Mouse (Mus musculus) embryonic facial prominence, embryonic 14.5 days (tissue): ENCODE results near the gene Slc38a3. TPM values are rescaled to one million over a fixed set of nuclear protein-coding genes. Genes with fewer than 3 reads are reported as not detected.

Source experiments
- ATAC-seq: fragments of 200-750 bp; cut with Nextera tagmentation; 2 replicates; pipeline ENCODE4 v1.8.0; 2017; ENCODE audit warnings: low read depth, moderate number of reproducible peaks, moderate TSS enrichment
- DNase-seq: peaks from one replicate; pipeline ENCODE4 v3.0.0-alpha.2; 2015; ENCODE audit warnings: low spot score
- H3K27ac ChIP-seq: fragments of 300-500 bp; sonication (generic); replicated peaks from 2 replicates; pipeline ENCODE4 v1.5.1; 2014; ENCODE audit warnings: low read depth, mild to moderate bottlenecking, low read length, moderate library complexity
- H3K27me3 ChIP-seq: fragments of 300-500 bp; sonication (generic); replicated peaks from 2 replicates; pipeline ENCODE4 v1.6.1; 2014; ENCODE audit warnings: low read length; ENCODE audit not compliant: control insufficient read depth, insufficient read depth
- H3K36me3 ChIP-seq: fragments of 300-500 bp; sonication (generic); 2 replicates; pipeline ENCODE4 v1.6.1; 2014; ENCODE audit warnings: low read length, mixed read lengths; ENCODE audit not compliant: control insufficient read depth, insufficient read depth
- H3K4me1 ChIP-seq: fragments of 300-500 bp; sonication (generic); 2 replicates; pipeline ENCODE4 v1.6.1; 2014; ENCODE audit warnings: antibody characterized with exemption, low read length; ENCODE audit not compliant: control insufficient read depth, insufficient read depth
- H3K4me2 ChIP-seq: fragments of 300-500 bp; sonication (generic); 2 replicates; pipeline ENCODE4 v1.6.1; 2014; ENCODE audit warnings: low read depth, mild to moderate bottlenecking, low read length, moderate library complexity, mixed read lengths
- H3K4me3 ChIP-seq: fragments of 300-500 bp; sonication (generic); 2 replicates; pipeline ENCODE4 v1.5.1; 2014; ENCODE audit warnings: low read depth, mild to moderate bottlenecking, low read length
- H3K9ac ChIP-seq: fragments of 300-500 bp; sonication (generic); 2 replicates; pipeline ENCODE4 v1.6.1; 2014; ENCODE audit warnings: low read depth, mild to moderate bottlenecking, low read length, moderate library complexity, mixed read lengths
- H3K9me3 ChIP-seq: fragments of 300-500 bp; sonication (generic); 2 replicates; pipeline ENCODE4 v1.6.1; 2016; ENCODE audit warnings: low read length; ENCODE audit not compliant: control insufficient read depth
- WGBS: fragments of 180-500 bp; shearing (Covaris S2); extraction: QIAGEN DNeasy Blood & Tissue Kit; methylation state at CpG from one replicate; pipeline ENCODE4 v1.1.7; 2014; 5-methylcytosine and 5-hydroxymethylcytosine counted together
- polyA plus RNA-seq: library from polyadenylated mRNA; unstranded; fragments of >200 nt; fragmentation: Nextera tagmentation; extraction: Ambion mirVana; gene quantifications from 2 replicates; pipeline ENCODE4 v1.2.1, GENCODE M21; 2014

Slc38a3 gene
- polyA plus RNA-seq, 1 experiment from 2014 or later, result 7.0 TPM

DNA sequence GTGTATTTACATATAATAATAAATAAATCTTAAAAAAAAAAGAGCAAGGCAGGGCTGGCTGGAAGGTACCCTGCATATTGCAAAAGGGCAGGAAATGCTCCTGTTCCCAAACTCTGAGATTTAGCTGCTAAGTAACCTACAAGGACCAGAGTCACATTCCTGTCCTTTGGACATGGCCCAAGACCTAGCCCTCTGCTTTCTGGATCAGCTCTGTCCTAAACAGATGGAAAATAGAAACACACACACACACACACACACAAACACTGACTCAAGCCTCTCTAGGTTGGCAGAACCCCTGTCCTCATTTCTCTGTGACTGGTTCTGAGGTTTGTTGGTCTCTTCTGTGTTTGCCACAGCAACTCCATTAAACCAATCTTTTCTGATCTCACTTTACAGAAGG, 48.4 kb downstream of the Slc38a3 start:
- Histone ChIP-seq H3K9ac (no peak overlapping the region), H3K27me3 (no peaks in the 10 kb centered on the region), H3K4me3 (no peak overlapping the region), H3K4me2 (no peak overlapping the region), H3K9me3 (no peaks in the 10 kb centered on the region), H3K36me3 (peaks cover 73% of the 10 kb centered on the region), H3K4me1 (no peaks in the 10 kb centered on the region), H3K27ac (no peak overlapping the region)
- DNase-seq, result no peak
- ATAC-seq, result no peak

DNA sequence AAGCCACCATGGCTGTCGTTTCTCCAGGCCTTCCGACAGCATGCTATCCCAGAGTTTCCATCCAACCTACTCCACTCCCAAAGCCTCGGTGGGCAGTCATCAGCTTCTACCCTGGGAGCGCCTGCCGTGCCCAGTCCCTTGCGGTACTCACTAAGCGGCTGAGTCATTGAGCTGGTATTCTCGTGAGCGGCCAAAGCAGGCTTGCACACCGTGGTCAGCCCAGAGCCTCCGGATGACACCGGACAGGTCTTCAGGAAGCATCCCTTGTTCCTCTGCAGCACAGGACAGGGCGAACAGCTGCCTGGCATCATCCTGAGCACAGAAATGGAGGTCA, 49.8 kb downstream of the Slc38a3 start:
- Histone ChIP-seq H3K27ac (no peak overlapping the region), H3K4me1 (no peaks in the 10 kb centered on the region), H3K36me3 (peaks cover 75% of the 10 kb centered on the region), H3K9me3 (no peaks in the 10 kb centered on the region), H3K4me2 (no peak overlapping the region), H3K9ac (no peak overlapping the region), H3K27me3 (no peaks in the 10 kb centered on the region), H3K4me3 (no peak overlapping the region)
- DNase-seq (no peak), ATAC-seq (0 out of 2 replicates have a peak, but pooled peaks have one; percentile 3)
- 82% methylated on average over 13 of the region's 13 CpGs for WGBS

DNA sequence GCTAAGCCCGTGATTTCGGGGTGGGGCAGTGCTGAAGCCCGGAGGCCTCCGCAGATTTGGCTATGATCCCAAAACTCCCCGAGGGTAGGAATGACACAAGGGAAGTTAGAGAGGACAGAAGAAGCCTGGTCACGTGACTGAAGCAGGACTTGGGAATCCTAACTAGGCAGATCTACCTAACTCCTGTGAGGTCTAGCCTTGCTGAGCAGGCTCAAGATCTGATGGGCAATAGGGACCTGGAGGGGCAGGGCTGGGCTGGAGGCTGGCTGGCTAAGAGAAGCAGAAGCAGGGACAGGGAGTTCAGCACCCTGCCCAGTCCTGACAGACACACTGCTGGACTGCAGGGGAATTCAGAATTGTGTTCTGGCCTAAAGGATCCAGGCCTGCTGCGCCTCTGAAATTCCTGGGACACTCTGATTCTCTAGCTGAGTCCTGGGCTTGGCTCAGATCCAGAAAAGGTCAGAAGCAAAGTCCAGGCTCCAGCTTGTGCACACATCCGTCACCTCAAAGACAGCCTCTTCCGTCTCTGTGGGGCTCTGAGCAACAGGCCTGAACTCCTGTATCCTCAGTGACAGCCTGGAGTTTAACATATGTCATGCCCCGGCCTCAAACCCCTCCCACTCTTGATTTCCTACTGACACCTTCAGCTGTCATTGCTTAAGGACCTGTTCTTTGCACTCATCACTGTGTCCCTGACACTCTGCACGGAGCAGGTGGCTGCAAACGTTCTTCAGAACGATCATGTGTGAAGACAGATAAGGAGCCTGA, 50.4 kb downstream of the Slc38a3 start:
- DNase-seq (peak; percentile 81), ATAC-seq (peak; percentile 34; the same call in 1 of the 2 replicates)
- Histone ChIP-seq H3K4me1 (no peaks in the 10 kb centered on the region), H3K4me3 (no peak overlapping the region), H3K9ac (peak overlapping the region; percentile 40; the same call in 1 of the 2 replicates), H3K27me3 (no peaks in the 10 kb centered on the region), H3K36me3 (peaks cover 75% of the 10 kb centered on the region), H3K9me3 (no peaks in the 10 kb centered on the region), H3K27ac (peak overlapping the region; percentile 33; the same call in 1 of the 2 replicates), H3K4me2 (no peak overlapping the region)
- WGBS, result 42% methylated on average over 12 of the region's 13 CpGs

DNA sequence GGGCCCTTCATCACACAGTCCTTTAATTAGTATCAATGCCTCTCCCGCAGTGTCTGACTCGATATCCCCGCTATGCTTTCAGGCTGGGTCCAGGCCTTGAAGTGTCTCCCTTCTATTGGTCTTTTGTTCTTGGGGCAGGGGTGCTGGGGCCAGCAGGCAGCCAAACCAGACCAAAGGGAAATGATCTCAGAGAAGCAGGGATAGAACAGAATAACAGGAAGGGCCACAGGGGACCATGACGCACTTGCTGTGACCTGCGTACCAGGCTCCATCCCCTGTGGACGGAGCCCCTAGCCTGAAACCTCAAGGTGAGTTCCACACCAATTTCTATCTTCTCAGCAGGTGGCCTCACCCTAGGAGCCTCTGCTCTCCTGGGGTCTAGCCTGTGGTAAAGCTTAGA, 51.2 kb downstream of the Slc38a3 start:
- WGBS, result 84% methylated on average over 6 of the region's 6 CpGs
- 0 out of 2 replicates have a peak, but pooled peaks cover 2% of the 10 kb centered on the region for H3K4me1 ChIP-seq
- no peak for ATAC-seq
- H3K36me3 ChIP-seq, result peaks cover 76% of the 10 kb centered on the region
- H3K9me3 ChIP-seq, result no peaks in the 10 kb centered on the region
- H3K9ac ChIP-seq, result no peak overlapping the region
- H3K27me3 ChIP-seq, result no peaks in the 10 kb centered on the region
- H3K4me2 ChIP-seq, result no peak overlapping the region
- no peak for DNase-seq
- peak overlapping the region; percentile 33; the same call in 1 of the 2 replicates for H3K27ac ChIP-seq
- H3K4me3 ChIP-seq, result no peak overlapping the region

DNA sequence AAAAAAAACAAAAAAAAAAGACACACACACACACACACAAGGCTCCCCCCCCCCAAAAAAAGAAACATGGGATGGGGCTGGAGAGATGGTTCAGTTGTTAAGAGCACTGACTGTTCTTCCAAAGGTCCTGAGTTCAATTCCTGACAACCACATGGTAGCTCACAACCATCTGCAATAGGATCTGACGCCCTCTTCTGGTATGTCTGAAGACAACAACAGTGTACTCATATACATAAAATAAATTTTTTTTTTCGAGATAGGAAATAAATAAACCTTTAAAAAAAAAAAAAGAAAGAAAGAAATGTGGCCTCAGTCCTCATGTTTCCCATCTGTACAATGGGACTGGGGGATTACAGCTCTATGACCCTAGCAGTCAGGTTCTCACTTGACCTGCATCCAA, 51.9 kb downstream of the Slc38a3 start:
- no peak overlapping the region for H3K4me2 ChIP-seq
- no peak for DNase-seq
- H3K36me3 ChIP-seq, result peaks cover 73% of the 10 kb centered on the region
- H3K9ac ChIP-seq, result no peak overlapping the region
- ATAC-seq, result no peak
- H3K27ac ChIP-seq, result no peak overlapping the region
- 0 out of 2 replicates have a peak, but pooled peaks cover 3% of the 10 kb centered on the region for H3K4me1 ChIP-seq
- H3K9me3 ChIP-seq, result no peaks in the 10 kb centered on the region
- 76% methylated on average over 2 of the region's 2 CpGs for WGBS
- no peak overlapping the region for H3K4me3 ChIP-seq
- no peaks in the 10 kb centered on the region for H3K27me3 ChIP-seq

DNA sequence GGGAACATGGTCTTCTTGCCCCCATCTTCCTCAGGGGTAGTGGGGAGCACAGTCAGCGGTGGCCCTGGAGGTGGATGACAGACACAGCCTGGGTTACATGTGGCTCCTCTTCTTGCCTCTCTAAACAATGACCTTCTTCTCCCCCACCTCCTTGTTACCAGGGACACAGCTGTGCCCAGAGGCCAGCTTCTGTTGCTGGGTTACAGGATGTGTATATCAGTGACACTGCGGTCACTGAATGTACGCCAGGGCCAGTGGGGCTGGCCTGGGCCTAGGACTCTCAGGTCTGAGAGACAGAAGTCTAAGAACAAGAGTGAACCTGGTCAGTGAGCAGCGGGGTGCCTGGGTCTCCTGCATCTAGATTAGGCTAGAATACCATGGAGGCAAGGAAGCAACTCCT, 54.3 kb downstream of the Slc38a3 start:
- no peak for DNase-seq
- WGBS, result 78% methylated on average over 4 of the region's 4 CpGs
- 0 out of 2 replicates have a peak overlapping the region, but pooled peaks have one; percentile 3 for H3K9ac ChIP-seq
- peaks cover 60% of the 10 kb centered on the region for H3K36me3 ChIP-seq
- H3K9me3 ChIP-seq, result no peaks in the 10 kb centered on the region
- no peak overlapping the region for H3K27ac ChIP-seq
- H3K4me1 ChIP-seq, result peaks cover 14% of the 10 kb centered on the region
- no peak overlapping the region for H3K4me2 ChIP-seq
- no peaks in the 10 kb centered on the region for H3K27me3 ChIP-seq
- ATAC-seq, result no peak
- H3K4me3 ChIP-seq, result no peak overlapping the region

DNA sequence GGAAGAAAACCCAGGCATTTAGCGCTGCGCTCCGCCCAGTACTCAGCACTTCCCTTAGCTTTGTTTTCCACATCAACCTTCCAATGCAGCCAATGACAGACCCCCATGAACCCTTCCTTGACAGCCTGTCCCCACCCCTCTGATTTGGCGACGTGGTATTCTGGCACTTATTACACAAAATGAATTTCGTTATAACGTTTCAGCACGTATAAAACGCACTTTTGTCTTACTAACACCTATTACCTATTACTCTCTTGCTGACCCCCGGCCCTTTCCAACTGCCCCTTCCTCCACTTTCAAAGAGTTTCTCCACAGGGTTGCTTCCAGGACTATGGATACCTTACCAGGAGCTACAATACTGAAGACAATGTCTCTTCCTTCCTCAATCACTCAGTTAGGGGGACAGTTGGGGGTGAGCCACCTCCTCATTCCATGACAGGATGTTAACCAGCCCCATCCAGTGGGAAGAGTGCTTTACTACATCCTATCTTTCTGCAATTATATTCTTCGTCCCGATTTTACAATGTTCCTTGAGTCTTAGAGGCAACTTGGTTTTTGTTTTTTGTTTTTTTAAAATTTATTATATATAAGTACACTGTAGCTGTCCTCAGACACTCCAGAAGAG, 56.3 kb downstream of the Slc38a3 start:
- H3K36me3 ChIP-seq, result peaks cover 40% of the 10 kb centered on the region
- peak overlapping the region; percentile 98 for H3K27ac ChIP-seq
- 0 out of 2 replicates have a peak overlapping the region, but pooled peaks have one; percentile 2 for H3K9ac ChIP-seq
- 10% methylated on average over 12 of the region's 12 CpGs for WGBS
- H3K9me3 ChIP-seq, result no peaks in the 10 kb centered on the region
- H3K4me1 ChIP-seq, result peaks cover 27% of the 10 kb centered on the region
- peak overlapping the region; percentile 39 for H3K4me3 ChIP-seq
- ATAC-seq (peak; percentile 24; the same call in 1 of the 2 replicates), DNase-seq (peak; percentile 61)
- H3K27me3 ChIP-seq, result no peaks in the 10 kb centered on the region
- peak overlapping the region; percentile 90 for H3K4me2 ChIP-seq

DNA sequence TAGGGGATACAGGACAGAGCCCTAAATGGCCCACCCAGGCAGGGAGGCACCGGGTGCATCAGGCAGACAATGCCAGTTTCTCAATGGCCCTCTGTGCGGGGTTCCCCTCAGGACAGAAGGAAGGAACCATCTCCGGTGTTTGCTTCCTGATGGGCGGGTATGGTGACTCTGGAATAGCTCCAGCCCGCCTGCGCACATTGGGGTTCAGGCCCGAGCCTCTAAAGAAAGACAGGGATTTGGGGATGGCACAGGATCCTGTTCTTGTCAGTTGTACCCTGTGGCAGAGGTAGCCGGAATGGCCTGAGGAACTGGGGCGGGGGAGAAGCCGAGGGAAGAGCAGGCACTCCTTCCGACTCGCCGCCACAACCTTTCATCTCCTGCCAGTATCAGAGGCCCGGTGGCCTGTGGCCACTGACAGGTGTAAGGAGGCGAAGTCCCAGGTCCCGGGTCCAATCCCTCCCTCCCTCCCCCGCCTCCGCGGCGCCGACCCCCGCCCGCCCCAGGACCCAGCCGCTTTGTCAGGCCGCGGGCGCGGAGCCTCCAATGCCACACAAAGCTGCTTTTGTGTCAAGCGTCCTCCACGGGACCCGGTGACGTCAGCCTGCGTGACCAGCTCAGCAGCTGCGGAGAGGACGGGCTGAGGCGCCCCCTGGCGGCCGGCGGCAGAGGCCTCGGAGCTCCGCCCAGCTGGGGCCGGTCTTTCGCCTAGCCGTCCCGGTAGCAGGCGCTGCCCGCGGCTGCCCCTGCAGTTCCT, 57.0 kb downstream of the Slc38a3 start:
- WGBS, result 6% methylated on average over 17 of the region's 48 CpGs
- Histone ChIP-seq H3K4me3 (peak overlapping the region; percentile 39), H3K9ac (peak overlapping the region; percentile 73), H3K27me3 (no peaks in the 10 kb centered on the region), H3K27ac (peak overlapping the region; percentile 98), H3K9me3 (no peaks in the 10 kb centered on the region), H3K36me3 (peaks cover 35% of the 10 kb centered on the region), H3K4me1 (peaks cover 34% of the 10 kb centered on the region), H3K4me2 (peak overlapping the region; percentile 90)
- ATAC-seq (peak; percentile 95), DNase-seq (peak; percentile 97)
